19 mouse cellular contexts compared by ENCODE assay signal in the genomic region with DNA sequence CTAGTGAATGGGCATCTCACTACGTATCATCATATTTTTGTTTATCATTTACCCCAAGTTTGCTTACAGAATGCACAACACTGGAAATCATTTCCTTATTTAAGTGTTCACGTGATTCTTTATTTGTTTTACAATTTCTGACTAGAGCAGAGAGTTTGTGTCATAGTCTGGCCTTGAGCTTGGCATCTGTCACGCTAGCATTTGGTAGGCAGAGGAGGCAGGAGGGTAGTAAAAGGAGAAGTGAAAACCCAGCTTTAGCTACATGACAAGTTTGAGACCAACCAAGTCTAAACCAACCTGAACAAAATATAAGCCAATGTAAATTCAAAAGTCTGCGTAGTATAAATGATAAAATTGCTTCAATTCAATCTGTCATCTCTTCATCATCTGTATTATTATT.
"Had no signal": no experiment of that assay in that cellular context is flagged by ENCODE, and none has a peak within 500 bp of the region (broad histone marks: within the 10 kb centered on the region; RNA-seq: fewer than 3 reads in every experiment).

No protein-coding gene starts in this region.

- H3K36me3 ChIP-seq: limb, embryonic 12.5 days; limb, embryonic 15.5 days; stomach, embryonic 15.5 days had no signal

- H3K9me3 ChIP-seq: limb, embryonic 12.5 days; limb, embryonic 15.5 days; stomach, embryonic 15.5 days had no signal

- H3K4me1 ChIP-seq: limb, embryonic 12.5 days; limb, embryonic 15.5 days; stomach, embryonic 15.5 days had no signal

- H3K9ac ChIP-seq: limb, embryonic 12.5 days; limb, embryonic 15.5 days; liver, embryonic 14.5 days; liver, postnatal 0 days; lung, embryonic 14.5 days; stomach, embryonic 15.5 days had no signal

- H3K4me2 ChIP-seq: limb, embryonic 12.5 days; limb, embryonic 15.5 days; liver, embryonic 11.5 days; lung, embryonic 14.5 days; midbrain, embryonic 11.5 days; stomach, embryonic 15.5 days had no signal

- H3K27me3 ChIP-seq: limb, embryonic 12.5 days; limb, embryonic 15.5 days; stomach, embryonic 15.5 days had no signal

- H3K4me3 ChIP-seq: limb, embryonic 12.5 days; limb, embryonic 15.5 days; stomach, embryonic 15.5 days had no signal

- H3K27ac ChIP-seq: limb, embryonic 12.5 days; limb, embryonic 15.5 days; liver, embryonic 14.5 days; stomach, embryonic 15.5 days had no signal

- ATAC-seq: liver, postnatal 0 days; lung, postnatal 0 days had no signal

- DNase-seq: kidney, adult 8-10 months; kidney, postnatal 14 days; kidney, postnatal 4 days; left cerebral cortex, postnatal 4 days; liver, postnatal 0 days; lung, postnatal 36 days; midbrain, embryonic 14.5 days; right cerebral cortex, adult 18-20 months; right cerebral cortex, postnatal 14 days; spleen, adult 18-20 months; thymus, postnatal 25 days had no signal
